Mouse (Mus musculus) T-cell, adult 66 days (primary cell): ENCODE results near the gene Zswim9. TPM values are rescaled to one million over a fixed set of nuclear protein-coding genes. Genes with fewer than 3 reads are reported as not detected.

Experiments
- total RNA-seq, 2 experiments: library from RNA; stranded (reverse); gene quantifications; 3 replicates in 1 of 2; 4 replicates in 1 of 2; pipeline ENCODE4 v1.2.4; 2023

The Zswim9 gene
- 1 to 10 TPM; 6.4 to 8.2 TPM for total RNA-seq

DNA sequence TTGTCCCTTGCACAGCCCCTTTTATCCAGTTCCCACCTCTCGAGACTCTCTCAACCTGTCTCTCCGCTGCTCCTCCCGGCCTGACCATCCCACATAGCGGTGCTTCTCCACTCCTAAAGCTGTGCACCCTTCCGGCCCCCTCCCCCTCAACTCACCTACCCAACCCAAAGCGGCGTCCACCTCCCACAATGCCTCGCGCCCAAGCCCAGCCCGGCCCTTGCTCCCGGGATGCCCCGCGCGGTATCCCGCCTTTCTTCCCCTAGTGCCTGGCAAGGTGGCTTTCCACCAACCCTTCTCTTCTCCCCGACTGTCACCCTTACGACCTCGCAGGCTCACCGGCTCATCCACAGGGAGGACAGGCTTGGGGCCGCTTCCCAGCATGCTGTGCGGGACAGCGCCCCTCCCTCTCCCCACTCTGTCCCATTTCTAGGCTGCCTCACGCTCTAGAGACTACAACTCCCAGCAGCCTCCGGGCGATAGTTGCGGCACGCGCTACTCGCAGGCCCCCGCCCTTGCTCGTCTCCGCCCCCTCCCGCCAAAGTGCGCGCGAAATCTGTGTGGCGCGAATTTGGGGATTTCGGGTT is at the start of gene Zswim9:
Zswim9 (minus strand) TSS at position 414 of the 584 bp plus-strand sequence.

DNA sequence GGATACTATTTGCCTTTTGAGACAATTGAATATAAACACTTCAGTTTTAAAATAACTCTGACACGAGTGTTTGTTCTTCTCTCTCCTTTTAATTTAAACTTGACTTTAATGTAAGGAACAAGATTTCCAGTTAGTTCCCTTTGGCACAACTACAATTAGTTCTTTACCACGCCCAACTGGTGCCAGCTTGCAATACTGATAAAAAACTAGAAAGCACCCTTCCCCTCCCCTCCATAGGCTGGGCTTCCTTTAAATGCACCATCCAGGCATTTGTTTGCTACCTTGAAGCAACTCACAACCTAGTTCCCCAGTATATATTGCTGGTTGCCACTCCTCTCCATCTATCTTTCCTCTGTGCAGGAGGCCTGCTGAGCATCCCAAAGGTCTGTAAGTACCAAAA is 45.8 kb upstream of the Zswim9 start, which contains the start of gene Pla2g4c:
Pla2g4c (plus strand) TSS at position 340 of the 400 bp plus-strand sequence.

DNA sequence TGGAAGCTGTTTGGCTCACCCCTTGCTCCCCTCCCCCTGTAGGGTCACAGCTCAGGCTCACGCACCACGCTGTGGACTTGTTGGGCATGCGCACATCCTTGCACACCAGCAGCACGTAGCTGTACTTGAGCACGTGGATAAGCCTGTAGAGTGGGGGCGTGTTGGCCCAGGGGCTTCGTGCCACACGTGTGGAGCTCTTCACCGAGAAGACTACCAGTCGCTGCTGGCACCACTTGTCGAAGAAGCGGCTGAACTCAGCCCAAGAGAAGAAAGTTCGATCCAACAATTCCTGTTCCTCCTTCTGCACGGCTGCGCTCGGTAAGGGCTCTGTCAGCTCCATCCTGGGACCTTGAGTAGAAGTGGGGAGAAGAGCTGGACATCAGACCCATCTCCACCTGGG is 1.4 kb downstream of the Zswim9 start, which contains the start of gene Lig1:
Lig1 (plus strand) TSS at position 203 of the 400 bp plus-strand sequence.

DNA sequence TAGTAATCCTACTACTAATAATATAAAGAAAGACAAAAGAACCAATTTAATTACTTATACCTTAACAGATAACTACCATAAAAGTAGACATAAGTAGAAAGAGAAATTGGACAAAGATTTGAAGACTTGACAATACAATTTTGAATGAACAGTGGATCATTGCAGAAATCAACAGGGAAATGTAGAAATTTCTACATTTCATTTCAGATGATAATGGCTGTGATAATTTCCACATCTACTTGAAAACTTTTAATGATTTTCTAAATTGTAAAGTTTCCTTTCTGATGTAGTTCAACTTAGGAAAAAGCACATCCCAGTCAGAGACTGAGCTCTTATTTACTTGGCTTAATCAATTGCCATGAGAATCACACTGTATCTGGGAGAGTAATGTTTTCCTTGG is 65.8 kb downstream of the Zswim9 start, which contains the start of gene Vmn1r89:
Vmn1r89 (plus strand) TSS at position 301 of the 400 bp plus-strand sequence.

Other genes with a start within 250 kb of the Zswim9 start
- gene Chmp2a, start 243.9 kb downstream of the Zswim9 start, total RNA-seq: 100 to 1,000 TPM; 118 to 133 TPM
- 100 to 1,000 TPM in 1 of 2 experiments, 10 to 100 TPM in 1; 84.0 to 106 TPM for gene Ube2m, start 240.4 kb downstream of the Zswim9 start, total RNA-seq
- under 1 TPM; 0.36 to 0.52 TPM for gene Mzf1, start 224.0 kb downstream of the Zswim9 start, total RNA-seq
- not detected for gene Vmn1r85, start 183.5 kb downstream of the Zswim9 start, total RNA-seq
- gene Vmn1r86, start 158.8 kb downstream of the Zswim9 start, total RNA-seq: not detected
- not detected for gene Vmn1r87, start 138.6 kb downstream of the Zswim9 start, total RNA-seq
- under 1 TPM; 0.26 to 0.30 TPM for gene Vmn1r88, start 119.2 kb downstream of the Zswim9 start, total RNA-seq
- gene Vmn1r89, start 65.7 kb downstream of the Zswim9 start, total RNA-seq: not detected
- gene Lig1, start 1.4 kb downstream of the Zswim9 start, total RNA-seq: 10 to 100 TPM; 18.0 to 23.3 TPM
- gene Pla2g4c, start 45.9 kb upstream of the Zswim9 start, total RNA-seq: 1 to 10 TPM; 1.0 to 1.2 TPM
- not detected for gene Cabp5, start 119.4 kb upstream of the Zswim9 start, total RNA-seq
- gene Bsph1, start 172.1 kb upstream of the Zswim9 start, total RNA-seq: not detected